16 mouse cellular contexts compared by ENCODE assay signal in genomic region chr7:68908401-68908834, GRCm38 (mm10).
DNase-seq lines count a peak whose midpoint lies in the region; ATAC-seq and TF ChIP-seq lines count a peak whose summit lies in the region.
"Had no signal": no experiment of that assay in that cellular context is flagged by ENCODE, and none has a peak within 500 bp of the region (broad histone marks: within the 10 kb centered on the region; RNA-seq: fewer than 3 reads in every experiment).

No protein-coding gene starts in this region.

- H3K9ac ChIP-seq in hindbrain, embryonic 13.5 days, result no peak overlapping the region
- no peak overlapping the region for H3K9ac ChIP-seq in midbrain, embryonic 16.5 days (ENCODE audit: low read depth, low read length)
- H3K9ac ChIP-seq: embryonic facial prominence, embryonic 12.5 days; liver, embryonic 15.5 days had no signal

- H3K4me1 ChIP-seq in hindbrain, embryonic 13.5 days (replicated peaks), result peaks cover 15% of the 10 kb centered on the region
- H3K4me1 ChIP-seq in midbrain, embryonic 16.5 days (ENCODE audit: control insufficient read depth, insufficient read depth, low read length), result peaks cover 8% of the 10 kb centered on the region; the same call in 1 of the 2 replicates
- H3K4me1 ChIP-seq: embryonic facial prominence, embryonic 12.5 days; liver, embryonic 15.5 days had no signal

- peak; percentile 5 to 11 for DNase-seq in layer of hippocampus, adult 2 months (ENCODE audit: low spot score in 2 of 2)
- DNase-seq in layer of hippocampus, postnatal 25 days (ENCODE audit: extremely low spot score in 1 of 2, low spot score in 1 of 2), result no peak
- peak; percentile 72 for DNase-seq in brain, adult 2 months (ENCODE audit: low read depth, low spot score)
- DNase-seq in ovary, adult 18-20 months (ENCODE audit: low spot score), result no peak
- no peak for DNase-seq in kidney, adult 9 months
- DNase-seq in gastrocnemius, postnatal 36 days, result no peak
- DNase-seq: cerebellum, postnatal 14 days; heart, adult 18-20 months; heart, postnatal 36 days had no signal

- no peaks in the 10 kb centered on the region for H3K9me3 ChIP-seq in hindbrain, embryonic 13.5 days
- H3K9me3 ChIP-seq in midbrain, embryonic 16.5 days (replicated peaks; ENCODE audit: control insufficient read depth, low read length, poor library complexity, severe bottlenecking), result no peaks in the 10 kb centered on the region
- H3K9me3 ChIP-seq: embryonic facial prominence, embryonic 12.5 days; liver, embryonic 15.5 days had no signal

- peak; percentile 80 for ATAC-seq in hindbrain, embryonic 13.5 days (ENCODE audit: low FRiP score)
- ATAC-seq in midbrain, embryonic 16.5 days, result peak; percentile 74

- H3K4me2 ChIP-seq in hindbrain, embryonic 13.5 days, result no peak overlapping the region
- no peak overlapping the region for H3K4me2 ChIP-seq in midbrain, embryonic 16.5 days (ENCODE audit: low read length)
- H3K4me2 ChIP-seq: embryonic facial prominence, embryonic 12.5 days; liver, embryonic 15.5 days had no signal

- H3K27ac ChIP-seq in layer of hippocampus, adult 2 months, result no peak overlapping the region
- H3K27ac ChIP-seq in hindbrain, embryonic 13.5 days, result no peak overlapping the region
- no peak overlapping the region for H3K27ac ChIP-seq in midbrain, embryonic 16.5 days (ENCODE audit: low read length)
- H3K27ac ChIP-seq: embryonic facial prominence, embryonic 12.5 days; kidney, postnatal 0 days; liver, embryonic 15.5 days; macrophage had no signal

- H3K4me3 ChIP-seq in layer of hippocampus, adult 2 months, result no peak overlapping the region
- no peak overlapping the region for H3K4me3 ChIP-seq in hindbrain, embryonic 13.5 days
- no peak overlapping the region for H3K4me3 ChIP-seq in midbrain, embryonic 16.5 days (ENCODE audit: low read depth, low read length)
- H3K4me3 ChIP-seq: embryonic facial prominence, embryonic 12.5 days; liver, embryonic 15.5 days had no signal

- H3K36me3 ChIP-seq in hindbrain, embryonic 13.5 days, result no peaks in the 10 kb centered on the region
- H3K36me3 ChIP-seq in midbrain, embryonic 16.5 days (ENCODE audit: control insufficient read depth, insufficient read depth, low read length), result no peaks in the 10 kb centered on the region
- H3K36me3 ChIP-seq: embryonic facial prominence, embryonic 12.5 days; G1E; liver, embryonic 15.5 days had no signal

- TF ChIP-seq CTCF in layer of hippocampus, adult 2 months (conservative IDR thresholded peaks at IDR 0.05), result no peak

- 41% methylated on average over 1 of the region's 1 CpGs for WGBS in hindbrain, embryonic 13.5 days
- 37% methylated on average over 1 of the region's 1 CpGs for WGBS in midbrain, embryonic 16.5 days

- H3K27me3 ChIP-seq in hindbrain, embryonic 13.5 days, result no peaks in the 10 kb centered on the region
- H3K27me3 ChIP-seq in midbrain, embryonic 16.5 days (ENCODE audit: control insufficient read depth, insufficient read depth, low read depth, low read length), result no peaks in the 10 kb centered on the region
- H3K27me3 ChIP-seq: embryonic facial prominence, embryonic 12.5 days; liver, embryonic 15.5 days had no signal

- intact Hi-C loops in gastrocnemius, postnatal 36 days (cut with DNase I), result no loop called here

Comparison
In these comparisons a context has a peak if more than half of its experiments do, and no peak if none do; other contexts are left out.
1. DNase-seq: peak in layer of hippocampus, adult 2 months (2 of 2) and brain, adult 2 months (single experiment); none in layer of hippocampus, postnatal 25 days (0 of 2), ovary, adult 18-20 months (single experiment), kidney, adult 9 months (single experiment) and gastrocnemius, postnatal 36 days (0 of 2).